Mouse (Mus musculus): ENCODE measurements around the gene 4921524J17Rik. TPM values are rescaled to one million over a fixed set of nuclear protein-coding genes. Genes with fewer than 3 reads are reported as not detected.
A peak's percentile ranks its signal among the peaks of the same experiment; 100 is the strongest.

The 4921524J17Rik gene
- polyA plus RNA-seq, 1 experiment from 2014 or later: 51.2 TPM

- ATAC-seq (ENCODE audit: insufficient number of reproducible peaks, insufficient read depth, low FRiP score, low TSS enrichment): no peak
- H3K4me1 ChIP-seq: no peaks in the 10 kb centered on the region
- no peak overlapping the region for H3K4me2 ChIP-seq (replicated peaks)
- 84% methylated on average over 1 of the region's 1 CpGs for WGBS
- no peaks in the 10 kb centered on the region for H3K36me3 ChIP-seq
- H3K9me3 ChIP-seq: no peaks in the 10 kb centered on the region
- H3K27ac ChIP-seq: no peak overlapping the region
- H3K27me3 ChIP-seq: no peaks in the 10 kb centered on the region
- no peak overlapping the region for H3K9ac ChIP-seq
- H3K4me3 ChIP-seq: no peak overlapping the region
Observed at GRCm38 (mm10) chr8:85462441-85462840, 29.8 kb upstream of the 4921524J17Rik start.

GRCm38 (mm10) chr8:85461377-85461776 is 28.7 kb upstream of the 4921524J17Rik start:
- Histone ChIP-seq H3K4me1 (no peaks in the 10 kb centered on the region), H3K9me3 (no peaks in the 10 kb centered on the region), H3K9ac (no peak overlapping the region), H3K4me3 (no peak overlapping the region), H3K36me3 (no peaks in the 10 kb centered on the region), H3K27me3 (no peaks in the 10 kb centered on the region), H3K27ac (no peak overlapping the region), H3K4me2 (replicated peaks) (no peak overlapping the region)
- ATAC-seq (ENCODE audit: insufficient number of reproducible peaks, insufficient read depth, low FRiP score, low TSS enrichment): no peak
- WGBS: 81% methylated on average over 3 of the region's 3 CpGs

GRCm38 (mm10) chr8:85460804-85461203 is 28.2 kb upstream of the 4921524J17Rik start:
- no peaks in the 10 kb centered on the region for H3K27me3 ChIP-seq
- H3K9ac ChIP-seq: no peak overlapping the region
- no peaks in the 10 kb centered on the region for H3K4me1 ChIP-seq
- H3K4me2 ChIP-seq (replicated peaks): no peak overlapping the region
- no peak overlapping the region for H3K27ac ChIP-seq
- H3K9me3 ChIP-seq: no peaks in the 10 kb centered on the region
- no peaks in the 10 kb centered on the region for H3K36me3 ChIP-seq
- H3K4me3 ChIP-seq: no peak overlapping the region
- ATAC-seq (ENCODE audit: insufficient number of reproducible peaks, insufficient read depth, low FRiP score, low TSS enrichment): no peak
- WGBS: 41% methylated on average over 5 of the region's 5 CpGs

- Histone ChIP-seq H3K9ac (no peak overlapping the region), H3K36me3 (no peaks in the 10 kb centered on the region), H3K4me2 (replicated peaks) (no peak overlapping the region), H3K9me3 (no peaks in the 10 kb centered on the region), H3K27ac (no peak overlapping the region), H3K27me3 (no peaks in the 10 kb centered on the region), H3K4me3 (no peak overlapping the region), H3K4me1 (no peaks in the 10 kb centered on the region)
- ATAC-seq (ENCODE audit: insufficient number of reproducible peaks, insufficient read depth, low FRiP score, low TSS enrichment): no peak
- WGBS: 58% methylated on average over 3 of the region's 3 CpGs
Observed at GRCm38 (mm10) chr8:85459582-85459981, 26.9 kb upstream of the 4921524J17Rik start.

- no peak overlapping the region for H3K4me2 ChIP-seq (replicated peaks)
- peaks cover 10% of the 10 kb centered on the region for H3K4me1 ChIP-seq
- no peak for ATAC-seq (ENCODE audit: insufficient number of reproducible peaks, insufficient read depth, low FRiP score, low TSS enrichment)
- H3K9ac ChIP-seq: no peak overlapping the region
- whole genome bisulfite sequencing: 11% methylated on average over 14 of the region's 14 CpGs
- no peaks in the 10 kb centered on the region for H3K9me3 ChIP-seq
- no peaks in the 10 kb centered on the region for H3K36me3 ChIP-seq
- no peaks in the 10 kb centered on the region for H3K27me3 ChIP-seq
- no peak overlapping the region for H3K4me3 ChIP-seq
- H3K27ac ChIP-seq: no peak overlapping the region
Observed at GRCm38 (mm10) chr8:85456536-85456935, 23.9 kb upstream of the 4921524J17Rik start.

- Histone ChIP-seq H3K9me3 (no peaks in the 10 kb centered on the region), H3K27ac (no peak overlapping the region), H3K27me3 (no peaks in the 10 kb centered on the region), H3K36me3 (no peaks in the 10 kb centered on the region), H3K9ac (no peak overlapping the region), H3K4me2 (replicated peaks) (no peak overlapping the region), H3K4me1 (peaks cover 10% of the 10 kb centered on the region), H3K4me3 (no peak overlapping the region)
- no peak for ATAC-seq (ENCODE audit: insufficient number of reproducible peaks, insufficient read depth, low FRiP score, low TSS enrichment)
- WGBS: 65% methylated on average over 8 of the region's 8 CpGs
Observed at GRCm38 (mm10) chr8:85454750-85455149, 22.1 kb upstream of the 4921524J17Rik start.

- H3K4me2 ChIP-seq (replicated peaks): no peak overlapping the region
- no peaks in the 10 kb centered on the region for H3K36me3 ChIP-seq
- H3K27me3 ChIP-seq: no peaks in the 10 kb centered on the region
- peaks cover 10% of the 10 kb centered on the region for H3K4me1 ChIP-seq
- H3K9ac ChIP-seq: no peak overlapping the region
- no peak for ATAC-seq (ENCODE audit: insufficient number of reproducible peaks, insufficient read depth, low FRiP score, low TSS enrichment)
- no peak overlapping the region for H3K27ac ChIP-seq
- H3K4me3 ChIP-seq: no peak overlapping the region
- WGBS: 78% methylated on average over 2 of the region's 2 CpGs
- H3K9me3 ChIP-seq: no peaks in the 10 kb centered on the region
Observed at GRCm38 (mm10) chr8:85453256-85453655, 20.6 kb upstream of the 4921524J17Rik start.

GRCm38 (mm10) chr8:85452328-85452727 is 19.7 kb upstream of the 4921524J17Rik start:
- Histone ChIP-seq H3K9me3 (no peaks in the 10 kb centered on the region), H3K4me3 (no peak overlapping the region), H3K4me1 (peaks cover 10% of the 10 kb centered on the region), H3K27ac (no peak overlapping the region), H3K27me3 (no peaks in the 10 kb centered on the region), H3K36me3 (no peaks in the 10 kb centered on the region), H3K9ac (no peak overlapping the region), H3K4me2 (replicated peaks) (peak overlapping the region; percentile 33)
- WGBS: 17% methylated on average over 14 of the region's 14 CpGs
- ATAC-seq (ENCODE audit: insufficient number of reproducible peaks, insufficient read depth, low FRiP score, low TSS enrichment): no peak; the same call in 1 of the 2 replicates

- Histone ChIP-seq H3K27ac (no peak overlapping the region), H3K9ac (no peak overlapping the region), H3K36me3 (no peaks in the 10 kb centered on the region), H3K9me3 (no peaks in the 10 kb centered on the region), H3K4me1 (peaks cover 10% of the 10 kb centered on the region), H3K27me3 (no peaks in the 10 kb centered on the region), H3K4me2 (replicated peaks) (no peak overlapping the region), H3K4me3 (no peak overlapping the region)
- no peak for ATAC-seq (ENCODE audit: insufficient number of reproducible peaks, insufficient read depth, low FRiP score, low TSS enrichment)
- WGBS: 77% methylated on average over 3 of the region's 3 CpGs
Observed at GRCm38 (mm10) chr8:85450335-85450734, 17.7 kb upstream of the 4921524J17Rik start.

GRCm38 (mm10) chr8:85445936-85446685 is 13.5 kb upstream of the 4921524J17Rik start:
- Histone ChIP-seq H3K27me3 (no peaks in the 10 kb centered on the region), H3K4me3 (no peak overlapping the region), H3K9me3 (no peaks in the 10 kb centered on the region), H3K9ac (no peak overlapping the region), H3K4me2 (replicated peaks) (no peak overlapping the region), H3K27ac (no peak overlapping the region), H3K36me3 (no peaks in the 10 kb centered on the region), H3K4me1 (no peaks in the 10 kb centered on the region)
- no peak for ATAC-seq (ENCODE audit: insufficient number of reproducible peaks, insufficient read depth, low FRiP score, low TSS enrichment)
- WGBS: 81% methylated on average over 15 of the region's 15 CpGs

GRCm38 (mm10) chr8:85444092-85444491 is 11.5 kb upstream of the 4921524J17Rik start:
- no peaks in the 10 kb centered on the region for H3K4me1 ChIP-seq
- no peaks in the 10 kb centered on the region for H3K36me3 ChIP-seq
- H3K4me2 ChIP-seq (replicated peaks): no peak overlapping the region
- H3K9me3 ChIP-seq: no peaks in the 10 kb centered on the region
- H3K27ac ChIP-seq: no peak overlapping the region
- H3K27me3 ChIP-seq: no peaks in the 10 kb centered on the region
- no peak overlapping the region for H3K4me3 ChIP-seq
- H3K9ac ChIP-seq: no peak overlapping the region
- ATAC-seq (ENCODE audit: insufficient number of reproducible peaks, insufficient read depth, low FRiP score, low TSS enrichment): no peak

GRCm38 (mm10) chr8:85441564-85441963 is 8.9 kb upstream of the 4921524J17Rik start:
- no peaks in the 10 kb centered on the region for H3K36me3 ChIP-seq
- no peak overlapping the region for H3K27ac ChIP-seq
- no peaks in the 10 kb centered on the region for H3K9me3 ChIP-seq
- 45% methylated on average over 5 of the region's 5 CpGs for WGBS
- no peak overlapping the region for H3K4me2 ChIP-seq (replicated peaks)
- no peaks in the 10 kb centered on the region for H3K4me1 ChIP-seq
- H3K27me3 ChIP-seq: no peaks in the 10 kb centered on the region
- no peak overlapping the region for H3K4me3 ChIP-seq
- ATAC-seq (ENCODE audit: insufficient number of reproducible peaks, insufficient read depth, low FRiP score, low TSS enrichment): no peak
- no peak overlapping the region for H3K9ac ChIP-seq
